Mouse (Mus musculus): ENCODE measurements around the gene Edc4. TPM values are rescaled to one million over a fixed set of nuclear protein-coding genes. Genes with fewer than 3 reads are reported as not detected.
A peak's percentile ranks its signal among the peaks of the same experiment; 100 is the strongest.

Gene Edc4
- total and polyA plus RNA-seq, 3 experiments: 46.1 to 72.1 TPM; not detected in 1

DNA sequence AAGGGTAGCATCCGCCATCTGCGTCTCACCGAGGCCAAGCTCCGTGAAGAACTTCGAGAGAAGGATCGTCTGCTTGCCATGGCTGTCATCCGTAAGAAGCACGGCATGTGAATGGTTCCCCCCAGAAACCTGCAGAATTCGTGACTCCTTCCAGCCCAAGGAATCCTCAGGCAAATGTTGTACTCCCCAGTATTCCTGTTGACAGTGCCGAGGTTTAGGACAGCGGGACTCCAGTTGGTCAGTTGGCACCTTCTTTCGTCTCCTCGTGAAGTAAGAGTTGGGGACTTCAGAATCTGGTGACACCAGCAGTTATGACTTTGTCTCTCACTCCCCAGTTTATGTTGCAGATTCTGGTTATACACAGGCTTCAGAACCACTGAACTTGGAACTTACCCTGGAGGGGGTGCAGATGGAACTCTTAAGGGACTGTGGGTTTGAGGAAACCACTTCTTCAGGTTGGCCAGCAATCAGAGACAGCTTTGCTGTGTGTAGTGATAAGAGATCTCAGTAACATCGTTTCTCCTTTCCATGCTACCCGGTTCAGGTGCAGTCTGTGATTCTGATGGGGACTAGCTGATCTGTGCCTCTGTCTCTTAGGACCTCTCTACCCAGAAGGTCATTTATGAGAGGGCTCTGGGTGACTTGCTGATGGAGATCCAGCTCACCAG, 24.4 kb upstream of the Edc4 start (continued):
- TF ChIP-seq ZMIZ1 (IDR thresholded peaks at IDR 0.05; ENCODE audit: low read depth, low read length): no peak
- TF ChIP-seq POLR2AphosphoS2 (IDR thresholded peaks at IDR 0.05; ENCODE audit: low read length): no peak
- TF ChIP-seq SMC3 (IDR thresholded peaks at IDR 0.05; ENCODE audit: low read depth, low read length): no peak
- TF ChIP-seq TCF12 (IDR thresholded peaks at IDR 0.05; ENCODE audit: low read depth, low read length): no peak
- 0 out of 2 replicates have a peak, but pooled peaks have one; percentile 21 for TF ChIP-seq MYC (IDR thresholded peaks at IDR 0.05; ENCODE audit: low read depth, low read length)
- no peak for TF ChIP-seq GABPA (IDR thresholded peaks at IDR 0.05; ENCODE audit: low read depth, low read length)
- no peak for TF ChIP-seq UBTF (IDR thresholded peaks at IDR 0.05; ENCODE audit: borderline replicate concordance, insufficient read depth, low read depth, low read length)
- TF ChIP-seq RAD21 (IDR thresholded peaks at IDR 0.05; ENCODE audit: low read depth, low read length): no peak
- peak; percentile 86 for TF ChIP-seq RCOR1 (IDR thresholded peaks at IDR 0.05; ENCODE audit: low read depth, low read length)
- TF ChIP-seq JUND (IDR thresholded peaks at IDR 0.05; ENCODE audit: low read depth, low read length): no peak
- TF ChIP-seq TAL1 (IDR thresholded peaks at IDR 0.05; ENCODE audit: low read length): no peak
- no peak for TF ChIP-seq USF1 (IDR thresholded peaks at IDR 0.05; ENCODE audit: low read depth, low read length)
- peak; percentile 53; the same call in 1 of the 2 replicates for TF ChIP-seq SIN3A (IDR thresholded peaks at IDR 0.05; ENCODE audit: low read length)
- no peak for TF ChIP-seq CHD1 (IDR thresholded peaks at IDR 0.05; ENCODE audit: low read depth, low read length)
- no peak for TF ChIP-seq MYB (IDR thresholded peaks at IDR 0.05; ENCODE audit: low read depth, low read length)
- TF ChIP-seq BHLHE40 (IDR thresholded peaks at IDR 0.05; ENCODE audit: borderline replicate concordance, low read depth, low read length): no peak
- TF ChIP-seq POLR2AphosphoS5 (IDR thresholded peaks at IDR 0.05; ENCODE audit: borderline replicate concordance, low read depth, low read length): no peak
- TF ChIP-seq ETS1 (IDR thresholded peaks at IDR 0.05; ENCODE audit: low read depth, low read length): no peak
- no peak for TF ChIP-seq KAT2A (conservative IDR thresholded peaks at IDR 0.05; ENCODE audit: low read depth, low read length)
- peak; percentile 30; the same call in 1 of the 2 replicates for TF ChIP-seq MXI1 (IDR thresholded peaks at IDR 0.05; ENCODE audit: low read depth, low read length)

DNA sequence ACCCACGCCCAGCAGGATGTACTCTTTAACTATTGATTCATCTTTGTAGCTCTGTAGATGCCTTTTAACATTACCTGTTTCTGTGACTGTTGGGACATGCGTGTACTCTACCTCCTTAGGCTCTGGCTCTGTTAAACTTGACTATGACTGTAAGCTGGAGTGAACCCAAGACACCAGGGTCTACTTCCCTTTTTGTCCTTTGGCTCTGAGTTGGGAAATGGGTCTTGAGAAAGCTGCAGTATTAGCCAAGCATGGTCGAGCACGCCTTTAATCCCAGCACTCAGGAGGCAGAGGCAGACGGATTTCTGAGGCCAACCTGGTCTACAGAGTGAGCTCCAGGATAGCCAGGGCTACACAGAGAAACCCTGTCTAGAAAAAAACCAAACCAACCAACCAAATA, 22.2 kb upstream of the Edc4 start:
- DNase-seq (ENCODE audit: low read depth, low spot score): peak; percentile 91
- H3K4me3 ChIP-seq (ENCODE audit: control insufficient read depth in 1 of 2, insufficient read depth in 1 of 2, low read depth in 2 of 2, low read length in 2 of 2): no peak overlapping the region
- H3K4me1 ChIP-seq (ENCODE audit: control insufficient read depth in 1 of 2, insufficient read depth in 2 of 2, low read length in 2 of 2): peaks cover 6 to 33% of the 10 kb centered on the region in 2 experiments
- H3K79me2 ChIP-seq (ENCODE audit: control insufficient read depth, insufficient read depth, low read length, poor library complexity): peaks cover 45% of the 10 kb centered on the region
- no peaks in the 10 kb centered on the region for H3K27me3 ChIP-seq (ENCODE audit: control insufficient read depth in 1 of 2, insufficient read depth in 2 of 2, low read length in 2 of 2)
- TF ChIP-seq EP300 (IDR thresholded peaks at IDR 0.05; ENCODE audit: low read depth in 1 of 2, low read length in 2 of 2): 0 out of 4 replicates have a peak, but pooled peaks of 1 of the 2 experiments have one; percentile 14
- 0 out of 2 replicates have a peak, but pooled peaks have one; percentile 14 for TF ChIP-seq TCF12 (IDR thresholded peaks at IDR 0.05; ENCODE audit: low read depth, low read length)
- 0 out of 2 replicates have a peak, but pooled peaks have one; percentile 26 for TF ChIP-seq BHLHE40 (IDR thresholded peaks at IDR 0.05; ENCODE audit: borderline replicate concordance, low read depth, low read length)
- TF ChIP-seq HCFC1 (IDR thresholded peaks at IDR 0.05; ENCODE audit: low read depth, low read length): 0 out of 2 replicates have a peak, but pooled peaks have one; percentile 27
- peak; percentile 29; the same call in 1 of the 2 replicates for TF ChIP-seq SIN3A (IDR thresholded peaks at IDR 0.05; ENCODE audit: low read length)
- 0 out of 2 replicates have a peak, but pooled peaks have one; percentile 10 for TF ChIP-seq ETS1 (IDR thresholded peaks at IDR 0.05; ENCODE audit: low read depth, low read length)
- peak; percentile 65; the same call in 1 of the 2 replicates for TF ChIP-seq MAX (IDR thresholded peaks at IDR 0.05; ENCODE audit: low read length)
- no peak for TF ChIP-seq RCOR1 (IDR thresholded peaks at IDR 0.05; ENCODE audit: low read depth, low read length)
- TF ChIP-seq MYC (IDR thresholded peaks at IDR 0.05; ENCODE audit: low read depth, low read length): peak; percentile 67; the same call in 1 of the 2 replicates
- TF ChIP-seq UBTF (IDR thresholded peaks at IDR 0.05; ENCODE audit: borderline replicate concordance, insufficient read depth, low read depth, low read length): no peak
- H3K36me3 ChIP-seq (ENCODE audit: control insufficient read depth in 1 of 2, insufficient read depth in 2 of 2, low read length in 2 of 2): peaks cover 0 to 31% of the 10 kb centered on the region in 2 experiments; a peak in 2 of 4 replicates
- H3K9ac ChIP-seq (ENCODE audit: control insufficient read depth, low read depth, low read length, poor library complexity, severe bottlenecking): no peak overlapping the region
- no peaks in the 10 kb centered on the region for H3K9me3 ChIP-seq (replicated peaks; ENCODE audit: insufficient read depth, low read length)
- peak overlapping the region; percentile 91 for H3K27ac ChIP-seq (ENCODE audit: control insufficient read depth, low read depth, low read length)
